In the genomic region with DNA sequence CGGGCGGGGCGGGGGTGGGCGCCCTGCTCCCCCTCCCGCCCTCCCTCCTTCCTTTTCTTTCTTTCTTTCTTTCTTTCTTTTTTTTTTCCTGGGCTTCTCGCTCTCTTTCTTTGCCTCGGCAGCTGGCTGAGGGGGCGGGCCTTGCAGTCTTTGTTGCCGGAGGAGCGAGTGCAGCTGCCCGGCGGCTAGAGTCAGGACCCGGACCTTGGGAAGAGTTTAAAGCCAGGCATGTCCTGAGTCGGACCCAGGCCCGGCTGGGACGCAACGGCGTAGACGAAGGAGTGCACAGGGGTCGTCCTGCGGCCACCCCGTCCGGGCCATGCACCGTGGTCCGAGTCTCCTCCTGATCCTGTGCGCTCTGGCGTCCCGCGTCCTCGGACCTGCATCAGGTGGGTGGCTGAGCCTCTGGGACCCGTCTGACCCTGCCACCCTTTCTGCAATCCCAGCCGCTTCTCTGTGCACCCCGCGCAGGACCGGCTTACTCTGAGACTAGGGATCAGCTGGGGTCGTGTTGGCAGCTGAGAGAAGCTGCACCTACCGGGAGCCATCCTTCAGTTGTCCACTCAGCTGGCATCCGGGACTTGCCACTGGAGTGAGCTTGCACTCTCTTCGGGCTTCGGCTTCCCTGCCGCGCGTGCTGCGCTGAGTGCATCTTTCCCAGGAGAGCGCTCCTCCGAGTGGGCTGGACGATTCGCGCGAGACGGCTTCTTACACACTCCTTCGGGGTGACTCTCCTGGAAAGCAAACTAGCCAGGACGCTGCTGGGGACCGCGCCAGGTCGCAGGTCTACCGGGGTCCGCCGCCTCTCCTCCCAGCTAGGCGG, we compare ENCODE assay signal across 7 mouse cellular contexts. TPM values are rescaled to one million over a fixed set of nuclear protein-coding genes. Genes with fewer than 3 reads are reported as not detected.
DNase-seq lines count a peak whose midpoint lies in the region; ATAC-seq and TF ChIP-seq lines count a peak whose summit lies in the region.

TSS of gene Adamts7 (plus strand) at position 144 of the 823 bp plus-strand sequence.

- no peaks in the 10 kb centered on the region for H3K9me3 ChIP-seq in forebrain, embryonic 12.5 days
- no peaks in the 10 kb centered on the region for H3K9me3 ChIP-seq in hindbrain, embryonic 12.5 days (replicated peaks)

- H3K27me3 ChIP-seq in forebrain, embryonic 12.5 days, result no peaks in the 10 kb centered on the region
- no peaks in the 10 kb centered on the region for H3K27me3 ChIP-seq in hindbrain, embryonic 12.5 days
- peaks cover 20% of the 10 kb centered on the region for H3K27me3 ChIP-seq in small intestine, adult 2 months (ENCODE audit: control insufficient read depth, insufficient read depth, low read length)

- TF ChIP-seq CTCF in small intestine, adult 2 months (IDR thresholded peaks at IDR 0.05; ENCODE audit: extremely low read depth, insufficient read length, insufficient replicate concordance, low read depth, low read length), result no peak

- peak within 1 kb of the TSS; percentile 85 for H3K27ac ChIP-seq in forebrain, embryonic 12.5 days
- peak within 1 kb of the TSS; percentile 76 for H3K27ac ChIP-seq in hindbrain, embryonic 12.5 days
- H3K27ac ChIP-seq in small intestine, adult 2 months (ENCODE audit: insufficient read depth, low read depth, low read length), result no peak within 1 kb of the TSS

- peak within 1 kb of the TSS; percentile 67 for H3K4me3 ChIP-seq in forebrain, embryonic 12.5 days (replicated peaks)
- peak within 1 kb of the TSS; percentile 78 for H3K4me3 ChIP-seq in hindbrain, embryonic 12.5 days
- H3K4me3 ChIP-seq in small intestine, adult 2 months (ENCODE audit: low read depth, low read length), result peak within 1 kb of the TSS; percentile 77

- H3K4me1 ChIP-seq in forebrain, embryonic 12.5 days, result peaks cover 23% of the 10 kb centered on the region
- H3K4me1 ChIP-seq in hindbrain, embryonic 12.5 days, result peaks cover 20% of the 10 kb centered on the region
- H3K4me1 ChIP-seq in small intestine, adult 2 months (ENCODE audit: control insufficient read depth, insufficient read depth, insufficient read length, low read length), result peaks cover 3% of the 10 kb centered on the region; the same call in 1 of the 2 replicates

- intact Hi-C loops in left cerebral cortex, postnatal 4 days (cut with DNase I), result no loop called here

- H3K36me3 ChIP-seq in forebrain, embryonic 12.5 days (replicated peaks), result no peaks in the 10 kb centered on the region
- H3K36me3 ChIP-seq in hindbrain, embryonic 12.5 days, result no peaks in the 10 kb centered on the region
- H3K36me3 ChIP-seq in small intestine, adult 2 months (ENCODE audit: control insufficient read depth, insufficient read depth, low read length), result no peaks in the 10 kb centered on the region

- peak; percentile 67 for DNase-seq in Muller cell, postnatal 12 days (ENCODE audit: inconsistent ontology term)
- peak; percentile 56 to 60 for DNase-seq in adrenal gland, postnatal 36 days
- DNase-seq in left cerebral cortex, postnatal 4 days, result peak; percentile 49

- ATAC-seq in forebrain, embryonic 12.5 days (ENCODE audit: low FRiP score), result peak; percentile 75
- peak; percentile 79 for ATAC-seq in hindbrain, embryonic 12.5 days (ENCODE audit: low FRiP score)
- peak; percentile 45 for ATAC-seq in megakaryocyte-erythroid progenitor cell, adult 5-6 weeks (replicated peaks; ENCODE audit: low FRiP score, low TSS enrichment, poor library complexity, severe bottlenecking)

- peak within 1 kb of the TSS; percentile 81 for H3K9ac ChIP-seq in forebrain, embryonic 12.5 days
- peak within 1 kb of the TSS; percentile 81 for H3K9ac ChIP-seq in hindbrain, embryonic 12.5 days

- under 1% methylated on average over 56 of the region's 60 CpGs for WGBS in forebrain, embryonic 12.5 days
- under 1% methylated on average over 52 of the region's 60 CpGs for WGBS in hindbrain, embryonic 12.5 days
- under 1% methylated on average over 57 of the region's 60 CpGs for WGBS in small intestine, adult 2 months

- H3K4me2 ChIP-seq in forebrain, embryonic 12.5 days, result peak within 1 kb of the TSS; percentile 76
- H3K4me2 ChIP-seq in hindbrain, embryonic 12.5 days (replicated peaks), result peak within 1 kb of the TSS; percentile 92

- no peak for TF ChIP-seq POLR2A in small intestine, adult 2 months (IDR thresholded peaks at IDR 0.05; ENCODE audit: low read depth, low read length)

RNA-seq across cellular contexts. Expression of gene Adamts7, which starts in this region (rescaled TPM):
- total RNA-seq in adrenal gland, postnatal 36 days (2021), result 1 to 10 TPM; 4.6 to 6.9 TPM
- polyA plus RNA-seq in forebrain, embryonic 12.5 days (2016; fragmentation: Nextera tagmentation; extraction: Ambion mirVana), result 19.9 and 21.7 TPM in 2 replicates
- polyA plus RNA-seq in hindbrain, embryonic 12.5 days (2016; fragmentation: Nextera tagmentation; extraction: Ambion mirVana), result 23.4 and 28.0 TPM in 2 replicates
- 10 to 100 TPM in 1 of 2 experiments, 1 to 10 TPM in 1; 7.3 to 10.8 TPM for total RNA-seq in left cerebral cortex, postnatal 4 days (2021)
- total RNA-seq in megakaryocyte-erythroid progenitor cell, adult 5-6 weeks (2014; fragmentation: Nextera tagmentation), result not detected in 2 replicates
- not detected in 2 replicates for total RNA-seq in megakaryocyte-erythroid progenitor cell, adult 5-6 weeks (2017)
- 2.8 and 4.1 TPM in 2 replicates for polyA plus RNA-seq in small intestine, adult 2 months (2012; rRNA removed)

Comparison
In these comparisons a context has a peak if more than half of its experiments do, and no peak if none do; other contexts are left out.
1. RNA of gene Adamts7 (total RNA-seq): 7.3 to 10.8 TPM in left cerebral cortex, postnatal 4 days and 4.6 to 6.9 TPM in adrenal gland, postnatal 36 days; not detected in megakaryocyte-erythroid progenitor cell, adult 5-6 weeks; every median in the first group is over 4 times any median in the second.
2. Peak in ATAC-seq in megakaryocyte-erythroid progenitor cell, adult 5-6 weeks; RNA of the gene not detected or under 1 TPM.
3. Peak in every context shown above with its lines, with median percentiles within 50 percentile points of each other: DNase-seq, ATAC-seq and H3K4me3 ChIP-seq.